Mouse (Mus musculus) heart, postnatal 10 days (tissue): ENCODE measurements at regions not wholly inside any gene's neighbourhood (a gene's known extent, or its start where the extent isn't known, plus 50 kb on each side); places are given as distances from the start of the nearest gene placed in this dataset.
A peak's percentile ranks its signal among the peaks of the same experiment; 100 is the strongest.

Experiments used
- DNase-seq, 2 experiments: peaks; one replicate each; pipeline ENCODE4 v3.0.0; 2021
- intact Hi-C: fragments of 180-260 bp; cut with DNase I; formaldehyde crosslinking; loops from one replicate; pipeline ENCODE4 v1.15.1; 2025

DNA sequence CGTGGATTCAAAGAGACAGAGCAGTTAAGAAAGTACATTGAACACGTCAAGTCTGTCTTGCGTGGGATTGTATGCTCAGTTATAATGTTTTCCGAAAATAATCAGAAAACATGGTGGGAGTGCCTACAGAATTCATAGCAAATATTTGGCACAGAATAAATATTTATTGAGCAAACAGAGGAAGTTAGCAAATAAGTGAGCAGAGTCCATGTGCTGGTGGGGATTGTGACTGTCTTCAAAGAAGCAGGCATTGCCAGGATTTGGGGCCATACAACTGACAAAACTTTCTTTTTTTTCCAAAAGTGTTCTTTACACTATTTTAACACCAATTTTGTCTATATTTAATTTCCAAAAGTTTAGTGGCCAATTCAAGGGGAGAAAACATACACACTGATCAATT is 1729.8 kb downstream of the AI429214 start:
- intact Hi-C loops: no loop called here
- DNase-seq: no peak

DNA sequence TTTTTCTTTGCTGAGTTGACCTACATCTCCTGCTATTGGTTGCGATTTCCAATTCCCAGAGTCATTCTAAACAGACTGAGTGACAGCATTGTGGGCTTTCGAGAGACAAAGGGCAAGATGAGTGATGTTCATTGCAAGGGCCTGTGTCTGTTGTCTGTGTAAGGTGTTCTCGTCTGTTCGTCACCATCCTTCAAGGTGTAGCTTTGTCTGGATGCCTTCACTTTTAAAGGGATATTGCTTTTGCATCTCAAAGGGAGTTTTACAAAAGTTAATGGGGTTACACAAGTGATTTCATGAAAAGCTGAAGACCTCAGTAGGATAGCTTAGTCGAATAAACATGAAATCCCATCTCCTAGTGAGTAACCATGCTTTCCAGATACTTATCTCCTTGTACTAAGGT is 1731.9 kb downstream of the AI429214 start:
- intact Hi-C loops: no loop called here
- no peak for DNase-seq

DNA sequence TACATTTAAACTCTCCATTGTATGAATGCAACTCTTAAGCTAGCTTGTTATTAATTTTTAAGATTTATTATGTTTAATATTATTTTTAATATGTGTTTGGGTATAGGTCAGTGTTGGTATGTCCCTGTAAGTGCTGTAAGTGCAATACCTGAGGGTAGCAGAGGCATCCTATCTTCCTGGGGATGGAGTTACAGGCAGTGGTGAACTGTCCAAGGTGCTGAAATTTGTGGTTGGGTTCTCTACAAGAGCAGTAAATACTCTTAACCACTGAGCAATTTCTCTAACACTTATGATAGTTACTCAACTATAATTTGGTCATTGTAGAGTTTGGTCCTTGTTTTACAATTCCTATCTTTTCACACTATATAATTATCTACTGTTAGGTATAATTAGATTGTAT is 1753.7 kb downstream of the AI429214 start:
- DNase-seq: peak; percentile 27 to 34
- intact Hi-C loops: no loop called here

DNA sequence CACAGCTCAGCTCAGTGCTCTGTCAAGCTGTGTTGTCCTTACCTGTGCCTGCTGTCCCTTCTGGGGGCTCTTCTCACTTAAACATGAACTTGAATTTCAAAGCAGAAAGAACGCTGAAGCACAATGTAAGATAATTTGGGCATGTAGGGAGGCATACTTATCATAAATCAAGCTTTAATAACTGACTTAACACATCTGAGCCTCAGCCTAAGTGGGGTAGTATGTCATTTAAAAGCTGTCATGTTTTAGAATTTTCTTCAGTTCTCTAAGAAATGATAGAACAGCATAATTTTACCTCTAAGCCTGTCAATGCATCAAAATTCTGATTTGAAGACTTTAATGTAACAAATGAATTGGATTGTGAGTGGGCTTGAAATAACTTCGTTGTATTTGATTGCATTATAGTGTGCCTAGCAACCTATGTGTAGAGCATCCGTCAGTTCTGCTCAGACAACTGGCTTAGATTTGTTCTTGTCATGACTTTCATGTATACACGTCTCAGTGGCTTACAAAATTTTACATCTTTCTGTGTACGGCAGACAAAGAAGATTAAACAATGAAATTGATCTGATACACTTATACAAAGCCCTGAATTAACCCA is 1773.3 kb downstream of the AI429214 start:
- no peak for DNase-seq
- intact Hi-C loops: no loop called here

DNA sequence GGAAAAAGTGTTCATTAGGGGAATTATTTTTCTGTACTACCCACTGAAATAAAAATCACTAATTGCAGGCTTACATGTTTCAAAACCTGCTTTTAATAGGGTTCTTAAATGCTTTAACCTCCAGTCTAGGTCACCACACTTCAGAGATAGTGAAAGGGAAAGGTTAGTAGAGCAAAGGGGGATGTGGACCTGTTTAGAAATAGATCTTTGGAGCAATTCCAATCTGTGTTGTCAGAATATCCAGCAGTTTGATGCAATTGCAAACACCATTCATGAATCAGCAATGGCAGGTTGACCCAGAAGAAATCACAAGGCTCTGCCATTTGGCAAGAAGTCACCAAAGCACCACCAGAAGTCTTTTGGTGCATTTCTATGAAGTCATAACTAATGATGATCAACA is 1819.1 kb downstream of the AI429214 start:
- intact Hi-C loops: no loop called here
- DNase-seq: no peak

DNA sequence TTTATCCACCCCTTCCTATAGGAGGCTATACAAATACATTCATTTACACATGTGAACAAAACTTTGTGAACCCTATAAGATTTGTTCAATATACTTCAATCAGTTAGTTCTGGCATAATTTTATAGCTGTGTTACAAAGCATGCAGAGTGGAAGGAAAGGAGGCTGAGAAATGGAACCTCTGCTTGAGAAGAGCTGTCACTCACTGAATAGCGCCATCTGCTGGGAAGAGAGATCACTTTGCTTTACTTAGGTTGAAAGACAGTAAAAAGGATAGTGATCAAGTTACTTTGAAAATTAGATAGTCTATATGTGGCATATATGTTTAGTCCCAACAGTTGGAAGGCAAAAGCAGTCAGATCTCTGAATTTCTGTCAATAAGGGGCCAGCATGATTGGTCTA is 1824.8 kb downstream of the AI429214 start:
- intact Hi-C loops: no loop called here
- DNase-seq: peak; percentile 1 to 25

DNA sequence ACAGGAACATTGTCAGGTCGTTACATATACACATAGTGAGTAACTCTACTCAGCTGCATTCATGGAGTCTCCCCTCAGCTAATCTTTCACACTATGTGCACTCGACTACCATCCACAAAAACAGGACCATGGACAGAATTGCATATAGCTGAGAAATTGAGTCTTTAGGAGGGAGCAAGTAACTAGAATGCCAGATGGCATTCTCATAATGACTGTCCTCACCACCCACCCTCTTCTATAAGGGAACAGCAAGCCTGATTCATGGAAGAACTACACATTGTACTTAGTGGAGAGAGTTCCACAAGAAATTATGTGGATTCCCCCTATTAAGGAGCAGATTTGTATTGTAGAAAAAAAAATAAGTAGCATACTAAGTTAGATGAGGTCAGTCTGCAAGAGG is 1813.4 kb upstream of the Adam24 start:
- no peak for DNase-seq
- intact Hi-C loops: no loop called here

DNA sequence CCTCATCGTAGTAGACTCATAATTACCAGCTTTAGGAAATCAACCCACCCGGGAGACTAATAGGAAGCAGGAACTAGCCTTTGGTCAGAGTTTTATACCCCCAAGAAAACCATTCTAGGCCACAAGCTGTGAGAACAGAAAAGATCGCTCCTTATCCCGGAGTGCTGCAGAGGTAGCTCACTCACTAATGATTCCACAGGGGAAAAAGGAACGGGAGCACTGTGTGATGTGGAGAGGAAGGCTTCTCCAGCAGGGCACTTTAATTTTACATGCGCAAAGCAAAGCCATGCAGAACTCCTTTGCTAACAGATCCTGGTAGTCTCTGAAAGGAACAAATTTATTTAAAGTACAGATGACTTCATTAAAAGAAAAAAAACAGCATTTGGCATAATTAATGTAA is 1807.5 kb upstream of the Adam24 start:
- DNase-seq: no peak
- intact Hi-C loops: no loop called here
